Mouse (Mus musculus) midbrain, embryonic 15.5 days (tissue): Measurements from ENCODE around the gene Gm20388. TPM values are rescaled to one million over a fixed set of nuclear protein-coding genes. Genes with fewer than 3 reads are reported as not detected.

Experiments used
- ATAC-seq: fragments of 200-750 bp; cut with Nextera tagmentation; replicated peaks from 2 replicates; pipeline ENCODE4 v1.8.0; 2017; ENCODE audit warnings: moderate TSS enrichment
- H3K27ac ChIP-seq: fragments of 300-500 bp; sonication (generic); 2 replicates; pipeline ENCODE4 v1.5.1; 2015; ENCODE audit warnings: mild to moderate bottlenecking, inconsistent platforms
- H3K27me3 ChIP-seq: fragments of 300-500 bp; sonication (generic); replicated peaks from 2 replicates; pipeline ENCODE4 v1.6.1; 2015; ENCODE audit warnings: inconsistent platforms
- H3K36me3 ChIP-seq: fragments of 300-500 bp; sonication (generic); replicated peaks from 2 replicates; pipeline ENCODE4 v1.6.1; 2015; ENCODE audit warnings: inconsistent platforms
- H3K4me1 ChIP-seq: fragments of 300-500 bp; sonication (generic); 2 replicates; pipeline ENCODE4 v1.6.1; 2015; ENCODE audit warnings: inconsistent platforms
- H3K4me2 ChIP-seq: fragments of 300-500 bp; sonication (generic); 2 replicates; pipeline ENCODE4 v1.6.1; 2015; ENCODE audit warnings: inconsistent platforms, mild to moderate bottlenecking, moderate library complexity
- H3K4me3 ChIP-seq: fragments of 300-500 bp; sonication (generic); 2 replicates; pipeline ENCODE4 v1.5.1; 2015; ENCODE audit warnings: mild to moderate bottlenecking, inconsistent platforms
- H3K9ac ChIP-seq: fragments of 300-500 bp; sonication (generic); 2 replicates; pipeline ENCODE4 v1.6.1; 2015; ENCODE audit warnings: mild to moderate bottlenecking, inconsistent platforms
- H3K9me3 ChIP-seq: fragments of 300-500 bp; sonication (generic); 2 replicates; pipeline ENCODE4 v1.6.1; 2016; ENCODE audit warnings: inconsistent platforms
- WGBS: fragments of 180-500 bp; shearing (Covaris S2); methylation state at CpG from one replicate; pipeline ENCODE4 v1.1.7; 2015; ENCODE audit warnings: mixed read lengths; 5-methylcytosine and 5-hydroxymethylcytosine counted together
- polyA plus RNA-seq: library from polyadenylated mRNA; unstranded; fragments of >200 nt; fragmentation: Nextera tagmentation; extraction: Ambion mirVana; gene quantifications from 2 replicates; pipeline ENCODE4 v1.2.1, GENCODE M21; 2015

Gene Gm20388
- polyA plus RNA-seq, 1 experiment from 2014 or later, result 5.6 TPM

DNA sequence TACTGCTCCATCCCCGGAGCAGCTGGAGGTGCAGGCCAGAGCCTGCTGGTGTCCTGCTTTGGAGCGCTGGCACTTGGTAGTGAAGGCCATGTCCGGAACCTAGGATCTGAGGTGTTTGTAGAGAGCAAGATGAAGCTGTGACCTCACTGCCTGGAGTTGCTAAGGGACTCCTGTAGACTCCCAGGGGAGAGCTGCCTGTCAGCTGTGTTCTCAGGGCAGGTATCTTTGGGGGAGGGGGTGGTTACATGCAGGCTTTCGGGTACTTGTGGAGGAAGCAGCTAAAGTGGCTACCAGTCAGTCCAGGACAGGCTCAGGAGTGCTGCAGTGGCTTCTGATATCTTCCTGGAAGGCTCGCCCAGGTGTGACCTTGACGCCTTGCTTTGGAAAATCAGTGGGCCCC lies 4328.7 kb downstream of the Gm20388 start:
- Histone ChIP-seq H3K9ac (no peak overlapping the region), H3K9me3 (no peaks in the 10 kb centered on the region), H3K4me3 (no peak overlapping the region), H3K27me3 (no peaks in the 10 kb centered on the region), H3K36me3 (no peaks in the 10 kb centered on the region), H3K4me2 (no peak overlapping the region), H3K4me1 (peaks cover 54% of the 10 kb centered on the region), H3K27ac (no peak overlapping the region)
- WGBS, result 84% methylated on average over 6 of the region's 6 CpGs
- ATAC-seq, result no peak

GRCm38 (mm10) chr8:124240932-124241331 lies 4330.3 kb downstream of the Gm20388 start:
- 76% methylated on average over 8 of the region's 8 CpGs for WGBS
- peaks cover 38% of the 10 kb centered on the region for H3K4me1 ChIP-seq
- no peaks in the 10 kb centered on the region for H3K36me3 ChIP-seq
- ATAC-seq, result no peak
- no peaks in the 10 kb centered on the region for H3K9me3 ChIP-seq
- no peak overlapping the region for H3K4me3 ChIP-seq
- H3K4me2 ChIP-seq, result no peak overlapping the region
- 0 out of 2 replicates have a peak overlapping the region, but pooled peaks have one; percentile 2 for H3K9ac ChIP-seq
- H3K27ac ChIP-seq, result 0 out of 2 replicates have a peak overlapping the region, but pooled peaks have one; percentile 40
- no peaks in the 10 kb centered on the region for H3K27me3 ChIP-seq

GRCm38 (mm10) chr8:124242208-124242607 lies 4331.6 kb downstream of the Gm20388 start:
- H3K27ac ChIP-seq, result no peak overlapping the region
- peaks cover 41% of the 10 kb centered on the region for H3K4me1 ChIP-seq
- no peak for ATAC-seq
- H3K9ac ChIP-seq, result no peak overlapping the region
- no peaks in the 10 kb centered on the region for H3K27me3 ChIP-seq
- no peak overlapping the region for H3K4me2 ChIP-seq
- H3K9me3 ChIP-seq, result no peaks in the 10 kb centered on the region
- H3K36me3 ChIP-seq, result no peaks in the 10 kb centered on the region
- no peak overlapping the region for H3K4me3 ChIP-seq
- 78% methylated on average over 6 of the region's 6 CpGs for WGBS

- Histone ChIP-seq H3K9me3 (no peaks in the 10 kb centered on the region), H3K27me3 (no peaks in the 10 kb centered on the region), H3K36me3 (no peaks in the 10 kb centered on the region), H3K9ac (no peak overlapping the region), H3K4me2 (no peak overlapping the region), H3K4me3 (no peak overlapping the region), H3K4me1 (peaks cover 41% of the 10 kb centered on the region), H3K27ac (no peak overlapping the region)
- no peak for ATAC-seq
- 95% methylated on average over 5 of the region's 5 CpGs for WGBS
These were observed 4332.3 kb downstream of the Gm20388 start for GRCm38 (mm10) chr8:124242913-124243312.

- Histone ChIP-seq H3K27me3 (no peaks in the 10 kb centered on the region), H3K4me2 (no peak overlapping the region), H3K4me3 (no peak overlapping the region), H3K9me3 (no peaks in the 10 kb centered on the region), H3K9ac (no peak overlapping the region), H3K36me3 (no peaks in the 10 kb centered on the region), H3K27ac (no peak overlapping the region), H3K4me1 (peaks cover 11% of the 10 kb centered on the region)
- WGBS, result 87% methylated on average over 6 of the region's 6 CpGs
- ATAC-seq, result no peak
These were observed 4336.9 kb downstream of the Gm20388 start for GRCm38 (mm10) chr8:124247581-124247980.

- no peak overlapping the region for H3K27ac ChIP-seq
- peaks cover 15% of the 10 kb centered on the region for H3K4me1 ChIP-seq
- no peaks in the 10 kb centered on the region for H3K27me3 ChIP-seq
- 96% methylated on average over 6 of the region's 6 CpGs for WGBS
- H3K4me3 ChIP-seq, result no peak overlapping the region
- no peak for ATAC-seq
- H3K36me3 ChIP-seq, result no peaks in the 10 kb centered on the region
- H3K9me3 ChIP-seq, result no peaks in the 10 kb centered on the region
- no peak overlapping the region for H3K4me2 ChIP-seq
- H3K9ac ChIP-seq, result no peak overlapping the region
These were observed 4338.0 kb downstream of the Gm20388 start for GRCm38 (mm10) chr8:124248688-124249087.

DNA sequence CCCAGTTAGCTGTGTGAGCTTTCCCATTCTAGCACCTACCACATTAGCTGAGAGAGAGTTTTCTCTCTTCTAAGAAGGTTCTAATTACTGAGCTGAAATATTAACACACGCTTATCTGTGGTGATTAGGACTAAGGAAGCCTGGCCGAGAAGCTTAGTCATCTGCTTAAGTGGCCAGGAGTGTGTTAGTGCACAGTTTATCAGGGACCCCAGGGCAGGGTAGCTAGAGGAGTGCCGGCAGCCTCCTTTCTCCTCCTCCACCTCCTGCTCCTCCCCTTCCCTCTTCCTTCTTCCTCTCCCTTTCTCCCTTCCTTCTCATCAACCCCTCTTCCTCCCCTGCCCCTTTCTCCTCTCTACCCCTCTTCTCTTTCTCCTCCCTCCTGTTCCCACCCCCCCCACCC lies 4339.6 kb downstream of the Gm20388 start:
- no peak for ATAC-seq
- Histone ChIP-seq H3K4me2 (no peak overlapping the region), H3K27me3 (no peaks in the 10 kb centered on the region), H3K9ac (no peak overlapping the region), H3K4me1 (peaks cover 15% of the 10 kb centered on the region), H3K9me3 (no peaks in the 10 kb centered on the region), H3K27ac (no peak overlapping the region), H3K4me3 (no peak overlapping the region), H3K36me3 (no peaks in the 10 kb centered on the region)
- WGBS, result 34% methylated on average over 3 of the region's 3 CpGs

GRCm38 (mm10) chr8:124250785-124251184 lies 4340.1 kb downstream of the Gm20388 start:
- peaks cover 17% of the 10 kb centered on the region for H3K4me1 ChIP-seq
- 41% methylated on average over 4 of the region's 4 CpGs for WGBS
- no peak overlapping the region for H3K4me3 ChIP-seq
- no peak overlapping the region for H3K9ac ChIP-seq
- no peak overlapping the region for H3K4me2 ChIP-seq
- H3K27me3 ChIP-seq, result no peaks in the 10 kb centered on the region
- no peak for ATAC-seq
- no peaks in the 10 kb centered on the region for H3K9me3 ChIP-seq
- no peak overlapping the region for H3K27ac ChIP-seq
- H3K36me3 ChIP-seq, result no peaks in the 10 kb centered on the region

GRCm38 (mm10) chr8:124252533-124252950 lies 4341.9 kb downstream of the Gm20388 start:
- peaks cover 32% of the 10 kb centered on the region for H3K4me1 ChIP-seq
- WGBS, result 89% methylated on average over 5 of the region's 5 CpGs
- H3K27me3 ChIP-seq, result no peaks in the 10 kb centered on the region

GRCm38 (mm10) chr8:124253939-124254338 lies 4343.3 kb downstream of the Gm20388 start:
- no peaks in the 10 kb centered on the region for H3K36me3 ChIP-seq
- 91% methylated on average over 6 of the region's 6 CpGs for WGBS
- no peak for ATAC-seq
- H3K4me3 ChIP-seq, result no peak overlapping the region
- H3K9me3 ChIP-seq, result no peaks in the 10 kb centered on the region
- no peak overlapping the region for H3K9ac ChIP-seq
- H3K4me2 ChIP-seq, result no peak overlapping the region
- peaks cover 46% of the 10 kb centered on the region for H3K4me1 ChIP-seq
- no peak overlapping the region for H3K27ac ChIP-seq
- no peaks in the 10 kb centered on the region for H3K27me3 ChIP-seq

More at GRCm38 (mm10) chr8:124252533-124252950, 4341.9 kb downstream of the Gm20388 start:
- ATAC-seq, result no peak
- Histone ChIP-seq H3K9ac (no peak overlapping the region), H3K4me3 (no peak overlapping the region), H3K4me2 (no peak overlapping the region), H3K9me3 (no peaks in the 10 kb centered on the region), H3K27ac (no peak overlapping the region), H3K36me3 (no peaks in the 10 kb centered on the region)

DNA sequence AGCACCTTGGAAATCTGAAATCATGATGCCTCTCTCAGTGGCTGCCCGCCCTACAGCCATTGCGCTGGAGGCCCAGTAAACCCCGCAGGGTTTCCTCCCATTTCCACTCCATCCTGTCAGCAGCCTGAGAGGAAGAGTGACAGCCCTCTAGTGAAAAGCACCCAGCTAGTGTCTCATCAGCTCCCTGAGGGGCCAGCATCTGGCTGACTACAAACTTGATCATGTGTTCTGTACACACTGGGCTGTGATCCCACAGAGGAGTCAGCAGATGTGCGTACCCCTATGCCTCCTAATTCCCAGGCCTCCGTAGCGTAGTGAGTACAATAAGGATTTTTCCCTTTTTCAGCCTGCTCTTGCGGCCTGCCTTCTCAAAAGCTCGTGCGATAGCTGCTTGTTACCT lies 4346.2 kb downstream of the Gm20388 start:
- Histone ChIP-seq H3K9me3 (no peaks in the 10 kb centered on the region), H3K9ac (no peak overlapping the region; the same call in 1 of the 2 replicates), H3K27me3 (no peaks in the 10 kb centered on the region), H3K4me1 (peaks cover 58% of the 10 kb centered on the region), H3K27ac (peak overlapping the region; percentile 72), H3K36me3 (no peaks in the 10 kb centered on the region), H3K4me3 (no peak overlapping the region), H3K4me2 (no peak overlapping the region)
- 52% methylated on average over 9 of the region's 9 CpGs for WGBS
- peak; percentile 41; the same call in 1 of the 2 replicates for ATAC-seq

GRCm38 (mm10) chr8:124257363-124257762 lies 4346.7 kb downstream of the Gm20388 start:
- no peaks in the 10 kb centered on the region for H3K36me3 ChIP-seq
- peak overlapping the region; percentile 72 for H3K27ac ChIP-seq
- H3K9ac ChIP-seq, result no peak overlapping the region
- peak; percentile 51; the same call in 1 of the 2 replicates for ATAC-seq
- 22% methylated on average over 10 of the region's 10 CpGs for WGBS
- no peak overlapping the region for H3K4me3 ChIP-seq
- no peak overlapping the region for H3K4me2 ChIP-seq
- H3K27me3 ChIP-seq, result no peaks in the 10 kb centered on the region
- H3K9me3 ChIP-seq, result no peaks in the 10 kb centered on the region
- H3K4me1 ChIP-seq, result peaks cover 63% of the 10 kb centered on the region

DNA sequence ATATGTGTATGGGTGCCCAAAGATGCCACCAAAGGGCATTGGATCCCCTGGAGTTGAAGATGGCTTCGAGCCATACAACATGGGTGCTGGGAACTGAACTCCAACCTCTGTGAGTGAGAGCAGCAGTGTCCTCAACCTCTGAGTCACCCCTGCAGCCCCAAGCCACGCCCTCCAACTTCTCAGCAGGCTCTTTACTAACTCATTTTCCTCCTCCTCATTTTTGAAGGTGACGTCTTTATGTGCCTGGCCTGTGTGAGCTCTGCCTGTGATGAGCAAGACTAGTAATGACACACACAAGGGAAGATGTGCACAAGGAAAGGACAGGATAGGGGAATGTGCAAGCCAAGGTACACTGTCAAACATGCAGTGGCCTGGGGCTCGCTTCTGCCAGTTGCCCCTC lies 4348.5 kb downstream of the Gm20388 start:
- ATAC-seq, result no peak
- 93% methylated on average over 4 of the region's 4 CpGs for WGBS
- no peak overlapping the region for H3K4me2 ChIP-seq
- H3K27me3 ChIP-seq, result no peaks in the 10 kb centered on the region
- H3K9ac ChIP-seq, result no peak overlapping the region
- H3K27ac ChIP-seq, result no peak overlapping the region
- H3K4me1 ChIP-seq, result peaks cover 77% of the 10 kb centered on the region
- H3K9me3 ChIP-seq, result no peaks in the 10 kb centered on the region
- no peak overlapping the region for H3K4me3 ChIP-seq
- H3K36me3 ChIP-seq, result no peaks in the 10 kb centered on the region
